Mouse (Mus musculus) left cerebral cortex, postnatal 25 days (tissue): ENCODE results near the gene Zfp830. TPM values are rescaled to one million over a fixed set of nuclear protein-coding genes. Genes with fewer than 3 reads are reported as not detected.
A peak's percentile ranks its signal among the peaks of the same experiment; 100 is the strongest.

ENCODE experiments used
- DNase-seq, 2 experiments: peaks; one replicate each; pipeline ENCODE4 v3.0.0; 2022; ENCODE audit warnings: low spot score in 2 of 2, mixed read lengths in 1 of 2
- intact Hi-C: fragments of 180-260 bp; cut with DNase I; formaldehyde crosslinking; loops from one replicate; pipeline ENCODE4 v1.15.1; 2025
- total RNA-seq, 2 experiments: library from RNA; stranded (reverse); gene quantifications; 2 replicates each; pipeline ENCODE4 v1.2.3; 2021

The Zfp830 gene
- total RNA-seq = 10 to 100 TPM; 15.5 to 17.3 TPM

GRCm38 (mm10) chr11:82763742-82764437 is at the start of gene Zfp830, which contains the start of gene Cct6b:
Zfp830 (plus strand) TSS chr11:82764345.
Cct6b (minus strand) TSS chr11:82764321.
- intact Hi-C loops = loop anchor here (1.0 to 5.0 kb wide), 4 partner anchors 17 to 527 kb away; partner anchors contain the start of gene Lig3
- DNase-seq = peak; percentile 94 to 95

GRCm38 (mm10) chr11:82719294-82719693 is 44.9 kb upstream of the Zfp830 start:
- intact Hi-C loops = no loop called here
- DNase-seq = no peak

- intact Hi-C loops = no loop called here
- no peak for DNase-seq
Observed at GRCm38 (mm10) chr11:82726862-82727261, 37.3 kb upstream of the Zfp830 start.

- DNase-seq = no peak
- intact Hi-C loops = no loop called here
Observed at GRCm38 (mm10) chr11:82734227-82734626, 29.9 kb upstream of the Zfp830 start.

- DNase-seq = no peak
- intact Hi-C loops = no loop called here
Observed at GRCm38 (mm10) chr11:82739006-82739405, 25.1 kb upstream of the Zfp830 start.

- intact Hi-C loops = loop anchor here (1.0 kb wide), 1 partner anchor 144 kb away; the partner anchor contains the start of gene Rad51d
- DNase-seq = peak in 1 of 2 experiments; percentile 4
Observed at GRCm38 (mm10) chr11:82746138-82746537, 18.0 kb upstream of the Zfp830 start.

GRCm38 (mm10) chr11:82746857-82747366 is 17.2 kb upstream of the Zfp830 start:
- intact Hi-C loops = loop anchor here (1.0 kb wide), 1 partner anchor 143 kb away; the partner anchor contains the start of gene Rad51d
- no peak for DNase-seq

- no peak for DNase-seq
- intact Hi-C loops = no loop called here
Observed at GRCm38 (mm10) chr11:82752349-82753115, 11.6 kb upstream of the Zfp830 start.

- intact Hi-C loops = no loop called here
- no peak for DNase-seq
Observed at GRCm38 (mm10) chr11:82755919-82756318, 8.2 kb upstream of the Zfp830 start.

- DNase-seq = no peak
- intact Hi-C loops = loop anchor here (5.0 kb wide), 3 partner anchors 70 to 525 kb away; no protein-coding TSS in a partner anchor
Observed at GRCm38 (mm10) chr11:82762286-82762829, 1.8 kb upstream of the Zfp830 start.

- intact Hi-C loops = loop anchor here (5.0 kb wide), 3 partner anchors 71 to 526 kb away; no protein-coding TSS in a partner anchor
- DNase-seq = no peak
Observed at GRCm38 (mm10) chr11:82763261-82763660, 884 bp upstream of the Zfp830 start.

GRCm38 (mm10) chr11:82764438-82764924 is 336 bp downstream of the Zfp830 start:
- intact Hi-C loops = loop anchor here (1.0 to 5.0 kb wide), 4 partner anchors 17 to 527 kb away; partner anchors contain the start of gene Lig3
- DNase-seq = no peak

- intact Hi-C loops = loop anchor here (2.0 kb wide), 1 partner anchor 91 kb away; the partner anchor contains the start of gene Rffl
- no peak for DNase-seq
Observed at GRCm38 (mm10) chr11:82780134-82780533, 16.0 kb downstream of the Zfp830 start.

GRCm38 (mm10) chr11:82780983-82781903 is 17.1 kb downstream of the Zfp830 start, which contains the start of gene Lig3:
Lig3 (plus strand) TSS chr11:82781108.
- DNase-seq = peak; percentile 94 to 95
- intact Hi-C loops = loop anchor here (1.0 to 2.0 kb wide), 2 partner anchors 17 to 90 kb away; partner anchors contain the start of genes Cct6b, Rffl and Zfp830

- no peak for DNase-seq
- intact Hi-C loops = no loop called here
Observed at GRCm38 (mm10) chr11:82782197-82782596, 18.1 kb downstream of the Zfp830 start.

GRCm38 (mm10) chr11:82783453-82783852 is 19.3 kb downstream of the Zfp830 start:
- intact Hi-C loops = no loop called here
- no peak for DNase-seq

- intact Hi-C loops = no loop called here
- DNase-seq = no peak
Observed at GRCm38 (mm10) chr11:82806656-82807055, 42.5 kb downstream of the Zfp830 start.

GRCm38 (mm10) chr11:82807370-82807769 is 43.2 kb downstream of the Zfp830 start:
- no peak for DNase-seq
- intact Hi-C loops = no loop called here
